Mouse (Mus musculus) liver, adult 2 months (tissue): ENCODE measurements around the gene Lefty2. TPM values are rescaled to one million over a fixed set of nuclear protein-coding genes. Genes with fewer than 3 reads are reported as not detected.

ENCODE experiments used
- DNase-seq: peaks from one replicate; pipeline ENCODE4 v3.0.0-alpha.2; 2011; ENCODE audit warnings: low read depth, low spot score; ENCODE audit errors: extremely low read depth
- H3K27ac ChIP-seq: fragments of 200-500 bp; replicated peaks from 2 replicates; pipeline ENCODE4 v1.5.1; 2012; ENCODE audit warnings: low read depth, mild to moderate bottlenecking, control low read depth, inconsistent platforms, low read length; ENCODE audit not compliant: insufficient read depth
- H3K27me3 ChIP-seq: fragments of 200-500 bp; 2 replicates; pipeline ENCODE4 v1.6.1; 2012; ENCODE audit warnings: mild to moderate bottlenecking, moderate library complexity, low read length, inconsistent platforms; ENCODE audit not compliant: control insufficient read depth, insufficient read depth
- H3K36me3 ChIP-seq: fragments of 200-500 bp; 2 replicates; pipeline ENCODE4 v1.6.1; 2012; ENCODE audit warnings: low read length, inconsistent platforms; ENCODE audit not compliant: control insufficient read depth, insufficient read depth
- H3K4me1 ChIP-seq: fragments of 200-500 bp; 2 replicates; pipeline ENCODE4 v1.6.1; 2011; ENCODE audit warnings: low read length; ENCODE audit not compliant: control insufficient read depth, insufficient read depth
- H3K4me3 ChIP-seq: fragments of 200-500 bp; 2 replicates; pipeline ENCODE4 v1.5.1; 2011; ENCODE audit warnings: low read depth, mild to moderate bottlenecking, control low read depth, low read length, moderate library complexity; ENCODE audit not compliant: insufficient read depth
- H3K79me2 ChIP-seq: fragments of 200-500 bp; 2 replicates; pipeline ENCODE4 v1.6.1; 2012; ENCODE audit warnings: inconsistent platforms, mild to moderate bottlenecking, low read length, moderate library complexity; ENCODE audit not compliant: control insufficient read depth, insufficient read depth
- H3K9ac ChIP-seq: fragments of 200-500 bp; 2 replicates; pipeline ENCODE4 v1.6.1; 2012; ENCODE audit warnings: low read depth, mild to moderate bottlenecking, control low read depth, inconsistent platforms, low read length
- CTCF ChIP-seq: fragments of 200-500 bp; IDR thresholded peaks from 2 replicates; pipeline ENCODE4 v1.5.1; 2011; ENCODE audit warnings: low read depth, low read length, control low read depth
- POLR2A ChIP-seq: fragments of 200-500 bp; IDR thresholded peaks from 2 replicates; pipeline ENCODE4 v1.6.1; 2011; ENCODE audit warnings: low read length, control low read depth; ENCODE audit not compliant: insufficient read depth; ENCODE audit errors: extremely low read depth
- WGBS: fragments of 180-500 bp; shearing (Covaris S2); methylation state at CpG from one replicate; pipeline ENCODE4 v1.1.7; 2018; 5-methylcytosine and 5-hydroxymethylcytosine counted together
- polyA plus RNA-seq: library from polyadenylated mRNA; depleted of rRNA; stranded (reverse); fragments of >200 nt; gene quantifications from 2 replicates; pipeline ENCODE4 v1.2.3, GENCODE M21; 2012
- total RNA-seq: library from RNA; depleted of rRNA; stranded (reverse); fragments of >200 nt; gene quantifications from 2 replicates; pipeline ENCODE4 v1.2.3, GENCODE M21; 2014

Lefty2 gene
- total and polyA plus RNA-seq, 2 experiments: not detected

- 0 out of 2 replicates have a peak, but pooled peaks have one; percentile 39 for TF ChIP-seq POLR2A
- no peak for TF ChIP-seq CTCF
- Histone ChIP-seq H3K4me3 (peak within 1 kb of the TSS; percentile 73), H3K27ac (no peak within 1 kb of the TSS), H3K9ac (peak within 1 kb of the TSS; percentile 74), H3K27me3 (no peaks in the 10 kb centered on the region), H3K4me1 (peaks cover 8% of the 10 kb centered on the region), H3K79me2 (0 out of 2 replicates have a peak, but pooled peaks cover 4% of the 10 kb centered on the region), H3K36me3 (no peaks in the 10 kb centered on the region; the same call in 1 of the 2 replicates)
- WGBS: under 1% methylated on average over 52 of the region's 52 CpGs
- peak; percentile 78 for DNase-seq
These were observed 11.3 kb downstream of the Lefty2 start, which contains the start of gene Pycr2 for GRCm38 (mm10) chr1:180904039-180904814. Gene Pycr2 (plus strand): TSS chr1:180904293.

- Histone ChIP-seq H3K79me2 (0 out of 2 replicates have a peak, but pooled peaks cover 4% of the 10 kb centered on the region), H3K9ac (peak overlapping the region; percentile 74), H3K27ac (no peak overlapping the region), H3K27me3 (no peaks in the 10 kb centered on the region), H3K4me3 (peak overlapping the region; percentile 73), H3K4me1 (peaks cover 8% of the 10 kb centered on the region), H3K36me3 (no peaks in the 10 kb centered on the region; the same call in 1 of the 2 replicates)
- no peak for DNase-seq
- WGBS: 37% methylated on average over 5 of the region's 5 CpGs
- TF ChIP-seq CTCF (no peak), POLR2A (no peak)
These were observed 11.8 kb downstream of the Lefty2 start for GRCm38 (mm10) chr1:180904815-180905080.

- Histone ChIP-seq H3K79me2 (0 out of 2 replicates have a peak, but pooled peaks cover 4% of the 10 kb centered on the region), H3K4me1 (peaks cover 8% of the 10 kb centered on the region), H3K4me3 (no peak overlapping the region), H3K9ac (no peak overlapping the region), H3K27me3 (no peaks in the 10 kb centered on the region), H3K27ac (no peak overlapping the region), H3K36me3 (no peaks in the 10 kb centered on the region; the same call in 1 of the 2 replicates)
- TF ChIP-seq CTCF (no peak), POLR2A (no peak)
- WGBS: 80% methylated on average over 6 of the region's 6 CpGs
- DNase-seq: no peak
These were observed 12.4 kb downstream of the Lefty2 start for GRCm38 (mm10) chr1:180905307-180905706.

GRCm38 (mm10) chr1:180905876-180906275 lies 13.0 kb downstream of the Lefty2 start:
- H3K27me3 ChIP-seq: no peaks in the 10 kb centered on the region
- H3K9ac ChIP-seq: no peak overlapping the region
- no peak for DNase-seq
- H3K4me3 ChIP-seq: no peak overlapping the region
- H3K79me2 ChIP-seq: 0 out of 2 replicates have a peak, but pooled peaks cover 4% of the 10 kb centered on the region
- no peak overlapping the region for H3K27ac ChIP-seq
- no peak for TF ChIP-seq CTCF
- no peak for TF ChIP-seq POLR2A
- H3K36me3 ChIP-seq: no peaks in the 10 kb centered on the region; the same call in 1 of the 2 replicates
- 98% methylated on average over 17 of the region's 17 CpGs for WGBS
- peaks cover 8% of the 10 kb centered on the region for H3K4me1 ChIP-seq

- TF ChIP-seq CTCF: no peak
- TF ChIP-seq POLR2A: no peak
- no peak for DNase-seq
- H3K27me3 ChIP-seq: no peaks in the 10 kb centered on the region
- 97% methylated on average over 24 of the region's 24 CpGs for WGBS
- no peak overlapping the region for H3K27ac ChIP-seq
- no peak overlapping the region for H3K9ac ChIP-seq
- no peaks in the 10 kb centered on the region; the same call in 1 of the 2 replicates for H3K36me3 ChIP-seq
- peaks cover 8% of the 10 kb centered on the region for H3K4me1 ChIP-seq
- H3K79me2 ChIP-seq: 0 out of 2 replicates have a peak, but pooled peaks cover 4% of the 10 kb centered on the region
- H3K4me3 ChIP-seq: no peak overlapping the region
These were observed 13.7 kb downstream of the Lefty2 start for GRCm38 (mm10) chr1:180906461-180907147.
